Mouse (Mus musculus): ENCODE results near the gene Inpp5a.

DNA sequence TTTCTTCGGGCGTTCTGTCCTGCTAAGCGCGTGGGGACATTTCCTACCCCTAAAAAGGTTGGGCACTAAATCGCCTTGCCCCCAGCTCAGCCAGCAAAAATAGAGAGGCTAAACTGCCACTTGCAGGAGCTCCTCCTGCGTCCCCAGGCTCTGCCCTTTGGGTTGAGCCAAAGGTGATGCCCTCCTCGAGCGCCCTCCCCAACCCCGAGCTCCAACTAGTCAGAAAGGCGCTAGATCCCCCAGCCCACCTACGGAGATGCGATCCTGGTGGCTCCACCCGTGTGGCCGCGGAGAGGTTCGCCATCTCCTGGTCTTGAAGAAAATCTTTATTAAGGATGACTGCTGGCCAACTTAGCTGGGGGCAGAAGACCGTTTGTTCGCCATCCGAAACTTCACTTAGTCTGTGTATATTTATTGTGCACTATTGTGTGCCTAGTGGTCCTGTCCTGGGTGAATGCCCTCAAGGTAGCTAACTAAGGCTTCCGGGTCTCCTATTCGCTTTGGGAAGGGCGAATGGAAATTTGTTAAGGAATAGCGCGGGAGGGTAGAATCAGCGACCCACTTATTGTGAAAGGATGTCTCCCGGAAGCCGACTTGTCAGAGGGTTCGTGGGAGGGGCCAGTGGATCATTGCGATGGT lies 196.4 kb downstream of the Inpp5a start:
- TF ChIP-seq CHD2 (IDR thresholded peaks at IDR 0.05; ENCODE audit: low read depth, low read length) (no peak), ZNF384 (IDR thresholded peaks at IDR 0.05; ENCODE audit: low read depth, low read length) (no peak), MAFK (IDR thresholded peaks at IDR 0.05; ENCODE audit: insufficient read depth, low read depth, low read length) (no peak), ZC3H11A (IDR thresholded peaks at IDR 0.05; ENCODE audit: borderline replicate concordance, low read depth, low read length) (no peak)

Data from ES-E14 (cell line).